Mouse (Mus musculus) intestine, postnatal 0 days (tissue): Measurements from ENCODE around the gene Otop3. TPM values are rescaled to one million over a fixed set of nuclear protein-coding genes. Genes with fewer than 3 reads are reported as not detected.

Experiments
- ATAC-seq: fragments of 200-750 bp; cut with Nextera tagmentation; 2 replicates; pipeline ENCODE4 v1.8.0; 2017; ENCODE audit warnings: mild to moderate bottlenecking, moderate TSS enrichment, moderate library complexity
- H3K27ac ChIP-seq: fragments of 300-500 bp; sonication (generic); 2 replicates; pipeline ENCODE4 v1.5.1; 2014; ENCODE audit warnings: mild to moderate bottlenecking, low read depth, low read length, moderate library complexity
- H3K27me3 ChIP-seq: fragments of 300-500 bp; sonication (generic); replicated peaks from 2 replicates; pipeline ENCODE4 v1.6.1; 2014; ENCODE audit warnings: low read length, mixed read lengths; ENCODE audit not compliant: control insufficient read depth, insufficient read depth
- H3K36me3 ChIP-seq: fragments of 300-500 bp; sonication (generic); 2 replicates; pipeline ENCODE4 v1.6.1; 2014; ENCODE audit warnings: mild to moderate bottlenecking, moderate library complexity; ENCODE audit not compliant: control insufficient read depth, insufficient read depth
- H3K4me1 ChIP-seq: fragments of 300-500 bp; sonication (generic); replicated peaks from 2 replicates; pipeline ENCODE4 v1.6.1; 2014; ENCODE audit warnings: antibody characterized with exemption, low read length, mixed read lengths; ENCODE audit not compliant: control insufficient read depth, insufficient read depth
- H3K4me2 ChIP-seq: fragments of 300-500 bp; sonication (generic); replicated peaks from 2 replicates; pipeline ENCODE4 v1.6.1; 2014; ENCODE audit warnings: low read depth, mild to moderate bottlenecking, moderate library complexity
- H3K4me3 ChIP-seq: fragments of 300-500 bp; sonication (generic); 2 replicates; pipeline ENCODE4 v1.5.1; 2014; ENCODE audit warnings: low read depth, low read length
- H3K9ac ChIP-seq: fragments of 300-500 bp; sonication (generic); 2 replicates; pipeline ENCODE4 v1.6.1; 2014; ENCODE audit warnings: mild to moderate bottlenecking, low read depth, low read length
- H3K9me3 ChIP-seq: fragments of 300-500 bp; sonication (generic); 2 replicates; pipeline ENCODE4 v1.6.1; 2016; ENCODE audit warnings: mixed run types; ENCODE audit not compliant: control insufficient read depth
- CTCF ChIP-seq: sonication (generic); IDR thresholded peaks from 2 replicates; pipeline ENCODE4 v1.5.1; 2016; ENCODE audit warnings: low read depth, mild to moderate bottlenecking, control low read depth, antibody characterized with exemption, moderate library complexity
- WGBS: fragments of 180-500 bp; shearing (Covaris S2); extraction: QIAGEN DNeasy Blood & Tissue Kit; methylation state at CpG from one replicate; pipeline ENCODE4 v1.1.7; 2014; 5-methylcytosine and 5-hydroxymethylcytosine counted together
- polyA plus RNA-seq: library from polyadenylated mRNA; unstranded; fragments of >200 nt; fragmentation: Nextera tagmentation; extraction: Ambion mirVana; gene quantifications from 2 replicates; pipeline ENCODE4 v1.2.1, GENCODE M21; 2015

Gene Otop3
- polyA plus RNA-seq, 1 experiment from 2014 or later, result 2.3 TPM

DNA sequence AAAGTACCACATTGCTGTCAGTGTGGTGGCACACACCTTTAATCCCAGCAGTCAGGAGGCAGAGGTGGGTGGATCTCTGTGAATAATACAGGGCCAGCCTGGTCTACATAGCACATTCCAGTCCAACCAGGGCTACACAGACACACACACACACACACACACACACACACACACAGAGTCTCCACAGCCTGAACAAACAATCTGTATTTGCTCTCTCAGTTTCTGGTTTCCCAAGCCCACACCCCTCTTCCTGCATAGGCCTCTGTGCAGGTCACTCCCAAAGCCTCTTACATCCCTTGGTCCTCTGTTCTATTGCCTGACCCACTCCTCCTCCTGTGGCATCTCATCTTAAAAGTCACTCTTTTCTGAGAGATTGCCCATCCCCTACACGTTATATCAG, 37.5 kb downstream of the Otop3 start:
- 67% methylated on average over 1 of the region's 1 CpGs for WGBS
- H3K27me3 ChIP-seq, result peaks cover 16% of the 10 kb centered on the region
- ATAC-seq, result no peak

GRCm38 (mm10) chr11:115372737-115373136, 38.2 kb downstream of the Otop3 start:
- Histone ChIP-seq H3K4me2 (no peak overlapping the region), H3K9me3 (no peaks in the 10 kb centered on the region), H3K4me3 (no peak overlapping the region), H3K4me1 (no peaks in the 10 kb centered on the region), H3K27ac (no peak overlapping the region), H3K27me3 (peaks cover 9% of the 10 kb centered on the region), H3K9ac (no peak overlapping the region), H3K36me3 (no peaks in the 10 kb centered on the region)
- 50% methylated on average over 2 of the region's 2 CpGs for WGBS
- no peak for TF ChIP-seq CTCF
- no peak for ATAC-seq

More for the DNA sequence above, 37.5 kb downstream of the Otop3 start:
- Histone ChIP-seq H3K36me3 (no peaks in the 10 kb centered on the region), H3K27ac (no peak overlapping the region), H3K4me1 (no peaks in the 10 kb centered on the region), H3K9ac (no peak overlapping the region), H3K4me3 (no peak overlapping the region), H3K4me2 (no peak overlapping the region), H3K9me3 (no peaks in the 10 kb centered on the region)
- TF ChIP-seq CTCF, result no peak

GRCm38 (mm10) chr11:115373805-115374694, 39.5 kb downstream of the Otop3 start:
- no peak overlapping the region for H3K27ac ChIP-seq
- 0 out of 2 replicates have a peak overlapping the region, but pooled peaks have one; percentile 1 for H3K9ac ChIP-seq
- peak; percentile 34; the same call in 1 of the 2 replicates for ATAC-seq
- peaks cover 9% of the 10 kb centered on the region for H3K27me3 ChIP-seq
- H3K36me3 ChIP-seq, result no peaks in the 10 kb centered on the region
- H3K4me1 ChIP-seq, result no peaks in the 10 kb centered on the region
- no peak for TF ChIP-seq CTCF
- 3% methylated on average over 30 of the region's 30 CpGs for WGBS
- H3K4me2 ChIP-seq, result peak overlapping the region; percentile 65
- peak overlapping the region; percentile 32 for H3K4me3 ChIP-seq
- H3K9me3 ChIP-seq, result no peaks in the 10 kb centered on the region

DNA sequence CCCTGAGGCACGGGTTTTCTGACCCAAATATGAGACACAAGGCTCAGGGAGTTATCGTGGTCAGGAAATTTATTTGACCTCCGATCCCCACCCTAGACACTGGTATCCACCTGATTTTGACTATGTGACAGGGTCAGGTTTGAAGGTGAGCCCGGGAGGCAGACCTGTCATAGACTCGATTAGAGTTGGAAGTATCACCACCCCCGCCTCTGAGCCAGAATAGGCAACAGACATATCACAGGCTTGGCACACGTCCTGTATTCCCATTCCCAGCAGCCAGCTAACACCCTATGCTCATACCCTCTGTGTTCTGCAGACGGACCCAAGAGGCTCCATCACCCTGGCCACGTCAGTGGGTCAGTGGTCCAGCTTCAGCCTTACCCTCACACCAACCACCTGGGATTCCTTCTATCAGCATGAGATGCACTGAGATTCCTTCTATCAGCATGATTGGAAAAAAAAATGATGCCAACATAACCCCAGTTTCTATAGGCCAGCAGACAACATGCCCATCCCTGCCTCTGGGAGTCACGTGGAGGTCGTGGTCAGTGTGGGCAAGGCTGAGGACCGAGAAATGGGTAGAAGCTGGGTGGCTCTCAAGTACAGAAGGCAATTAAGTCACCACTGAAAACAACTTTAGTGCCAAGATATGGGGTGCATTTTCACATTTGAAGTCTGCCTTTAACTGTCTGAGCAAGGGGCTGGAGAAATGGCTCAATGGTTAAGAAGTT, 40.3 kb downstream of the Otop3 start:
- Histone ChIP-seq H3K36me3 (no peaks in the 10 kb centered on the region), H3K9me3 (no peaks in the 10 kb centered on the region), H3K4me2 (peak overlapping the region; percentile 65), H3K27me3 (peaks cover 9% of the 10 kb centered on the region), H3K4me1 (no peaks in the 10 kb centered on the region), H3K27ac (no peak overlapping the region), H3K4me3 (no peak overlapping the region), H3K9ac (0 out of 2 replicates have a peak overlapping the region, but pooled peaks have one; percentile 1)
- WGBS, result 66% methylated on average over 12 of the region's 12 CpGs
- TF ChIP-seq CTCF, result no peak
- no peak for ATAC-seq

DNA sequence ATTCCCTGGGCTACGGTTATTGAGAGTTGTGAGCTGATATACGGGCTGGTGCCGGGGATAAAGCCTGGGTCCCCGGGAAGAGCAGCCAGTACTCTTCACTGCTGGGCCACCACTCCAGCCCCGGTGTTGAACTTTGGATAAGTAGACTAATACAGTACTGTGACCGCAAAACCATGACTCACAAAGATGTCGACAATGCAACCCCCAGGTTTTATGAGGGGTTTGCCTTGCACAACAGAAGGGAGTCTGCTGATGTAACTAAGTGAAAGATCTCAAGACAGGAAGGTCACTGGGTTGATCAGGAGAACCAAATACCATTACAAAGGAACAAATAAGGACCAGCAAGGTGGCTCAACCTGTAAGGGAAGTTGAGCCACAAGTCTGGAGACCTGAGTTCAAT, 42.2 kb downstream of the Otop3 start:
- H3K4me3 ChIP-seq, result no peak overlapping the region
- no peaks in the 10 kb centered on the region for H3K9me3 ChIP-seq
- no peaks in the 10 kb centered on the region for H3K36me3 ChIP-seq
- ATAC-seq, result peak; percentile 40
- no peak overlapping the region for H3K4me2 ChIP-seq
- no peak overlapping the region for H3K27ac ChIP-seq
- 48% methylated on average over 7 of the region's 7 CpGs for WGBS
- no peaks in the 10 kb centered on the region for H3K4me1 ChIP-seq
- H3K27me3 ChIP-seq, result peaks cover 9% of the 10 kb centered on the region
- H3K9ac ChIP-seq, result no peak overlapping the region
- no peak for TF ChIP-seq CTCF

DNA sequence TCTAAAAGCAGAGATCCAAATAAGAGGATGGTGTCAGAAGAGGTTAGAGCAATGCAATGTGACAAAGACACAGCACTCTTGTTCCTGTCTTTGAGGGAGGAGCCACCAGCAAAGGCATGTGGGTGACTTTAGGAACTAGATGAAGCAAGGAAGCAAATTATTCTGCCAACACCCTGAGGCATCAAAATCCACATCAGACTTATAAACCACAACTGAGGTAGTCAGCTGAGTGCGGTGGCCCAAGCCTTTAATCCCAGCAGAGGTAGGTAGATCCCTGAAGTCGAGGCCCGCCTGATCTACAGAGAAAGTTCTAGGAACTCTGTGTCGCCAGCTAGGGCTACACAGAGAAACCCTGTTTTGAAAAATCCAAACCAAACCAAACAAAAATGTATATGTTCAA, 42.7 kb downstream of the Otop3 start:
- Histone ChIP-seq H3K9ac (no peak overlapping the region), H3K4me3 (no peak overlapping the region), H3K27me3 (peaks cover 9% of the 10 kb centered on the region), H3K9me3 (no peaks in the 10 kb centered on the region), H3K36me3 (no peaks in the 10 kb centered on the region), H3K27ac (no peak overlapping the region), H3K4me1 (no peaks in the 10 kb centered on the region), H3K4me2 (no peak overlapping the region)
- ATAC-seq, result no peak
- no peak for TF ChIP-seq CTCF
- WGBS, result 86% methylated on average over 4 of the region's 4 CpGs
